Mouse (Mus musculus): ENCODE measurements around the gene Myo18b.
A peak's percentile ranks its signal among the peaks of the same experiment; 100 is the strongest.

Gene Myo18b

DNA sequence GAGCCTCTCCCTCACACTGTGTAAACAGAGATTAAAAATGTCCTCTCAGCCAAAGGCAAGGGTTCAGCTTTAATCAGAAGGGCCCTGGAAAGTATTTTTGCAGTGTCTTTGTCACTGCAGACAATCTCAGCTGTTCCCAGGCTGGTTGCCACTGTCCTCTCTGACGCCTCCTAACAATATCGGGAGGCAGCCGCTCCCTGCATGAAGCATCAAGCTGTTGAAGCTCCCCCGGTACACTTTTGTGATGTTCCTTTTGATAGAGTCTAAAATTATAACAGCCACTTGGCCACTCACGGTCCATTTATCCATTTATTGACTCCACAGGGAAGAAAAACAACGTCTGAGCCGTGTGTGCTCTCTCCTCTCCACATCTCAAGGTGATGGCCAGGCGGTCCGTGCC, 153.0 kb downstream of the Myo18b start:
- no peak for DNase-seq

DNA sequence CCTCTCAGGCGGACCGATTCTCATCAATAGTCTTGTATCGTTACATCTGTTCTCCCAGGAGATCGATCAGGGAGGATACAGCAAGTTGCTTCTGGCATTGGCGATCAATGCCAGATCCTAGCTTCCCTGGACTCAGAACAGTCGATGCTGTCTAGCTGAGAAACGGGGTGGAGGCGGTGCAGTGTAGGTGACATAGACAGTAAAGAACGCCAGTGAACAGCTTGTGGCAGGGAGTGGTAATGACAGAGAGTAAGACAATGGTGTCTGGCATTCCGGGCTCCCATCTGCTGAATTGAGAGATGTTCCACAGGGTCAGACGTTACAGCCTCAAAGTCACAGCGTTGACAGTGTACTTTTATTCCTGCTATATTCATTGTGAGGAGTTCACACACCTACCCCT, 155.5 kb downstream of the Myo18b start:
- peak; percentile 71 for DNase-seq

DNA sequence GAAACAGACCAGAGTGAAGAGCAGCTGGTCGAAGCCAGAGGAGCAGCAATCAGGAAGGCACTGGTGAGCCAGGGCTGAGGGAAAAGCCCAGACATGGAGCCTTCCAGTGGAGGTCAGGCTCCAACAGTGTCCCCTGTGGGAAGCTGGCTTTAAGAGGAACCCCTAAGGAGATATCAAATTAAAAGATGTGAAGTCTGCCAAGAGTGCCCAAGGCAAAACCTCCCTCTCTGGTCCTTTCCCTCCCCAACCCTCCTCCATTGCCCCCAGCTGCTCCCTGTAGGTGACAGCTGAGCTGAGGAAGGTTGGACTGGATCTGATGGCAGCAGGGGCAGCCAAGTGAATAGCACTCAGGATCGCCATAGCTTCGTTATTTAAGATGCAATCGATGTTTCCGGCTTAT, 161.1 kb downstream of the Myo18b start:
- DNase-seq, result no peak

DNA sequence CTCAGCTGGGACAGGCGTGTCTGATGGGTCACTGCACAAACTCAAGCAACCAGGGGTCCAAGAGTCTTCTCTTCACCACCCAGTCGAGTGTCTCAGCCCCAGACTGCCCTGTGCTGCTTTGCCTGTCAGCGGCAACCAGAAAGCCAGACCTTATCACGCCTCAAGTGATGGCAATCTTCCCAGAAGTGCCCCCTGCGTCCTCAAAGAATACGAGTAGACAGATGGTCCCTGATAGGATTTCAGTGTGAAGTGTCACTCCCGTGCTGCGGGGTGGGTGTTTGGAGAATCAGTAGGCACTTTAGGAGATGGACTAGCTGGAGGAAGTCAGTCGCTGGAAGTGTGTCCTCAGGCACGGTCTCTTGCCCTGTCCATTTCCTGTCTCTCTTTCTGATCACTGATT, 165.6 kb downstream of the Myo18b start:
- no peak for DNase-seq

DNA sequence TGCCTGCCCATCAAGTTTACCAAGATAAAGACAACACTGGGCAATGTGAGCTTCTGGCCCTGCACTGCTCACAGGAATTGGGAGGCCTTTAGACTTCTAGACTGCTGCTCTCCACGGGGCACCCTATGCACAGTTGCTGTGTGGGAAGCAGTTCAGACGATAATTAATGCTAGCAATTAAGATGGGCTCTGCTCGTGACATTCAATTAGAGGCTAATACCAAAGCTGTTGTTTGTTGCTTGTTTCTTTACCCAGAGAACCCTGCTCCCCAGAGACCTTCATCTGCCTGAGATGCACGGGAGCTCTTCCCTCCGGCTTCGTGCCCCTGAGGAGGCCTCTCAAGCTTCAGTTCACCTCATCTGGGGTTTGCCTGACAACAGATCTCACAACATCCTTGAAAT, 167.7 kb downstream of the Myo18b start:
- DNase-seq, result no peak

DNA sequence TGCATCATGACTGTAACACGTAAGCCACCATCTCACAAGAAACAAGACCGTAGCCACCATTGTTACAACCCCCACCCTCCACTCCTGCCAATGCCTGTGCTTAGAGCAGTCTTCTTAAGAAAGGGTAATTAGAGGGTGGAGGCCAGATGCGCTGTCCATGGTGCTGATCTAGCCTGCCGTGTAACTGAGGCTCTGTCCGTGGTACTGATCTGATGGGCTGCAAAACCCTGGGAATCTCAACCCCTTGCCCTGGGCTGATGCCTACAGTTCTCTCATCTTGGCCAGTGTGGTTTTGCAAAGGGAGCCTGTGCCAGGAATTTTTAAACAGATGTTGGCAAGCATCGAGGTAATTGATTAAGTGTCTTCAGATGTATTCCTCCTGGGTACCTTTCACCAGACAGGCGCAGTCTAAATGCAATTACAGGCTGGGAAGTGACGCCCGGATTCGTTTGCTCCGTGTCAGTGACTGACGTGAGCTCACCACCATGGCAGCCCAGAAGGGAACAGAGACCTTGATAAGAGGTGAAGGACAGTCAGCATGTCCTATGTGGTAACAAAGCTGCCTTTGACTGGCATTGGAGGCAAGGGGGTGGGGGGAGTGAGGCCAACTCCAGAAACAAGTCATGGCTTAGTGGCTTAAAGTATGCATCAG, 177.4 kb downstream of the Myo18b start:
- DNase-seq, result no peak

DNA sequence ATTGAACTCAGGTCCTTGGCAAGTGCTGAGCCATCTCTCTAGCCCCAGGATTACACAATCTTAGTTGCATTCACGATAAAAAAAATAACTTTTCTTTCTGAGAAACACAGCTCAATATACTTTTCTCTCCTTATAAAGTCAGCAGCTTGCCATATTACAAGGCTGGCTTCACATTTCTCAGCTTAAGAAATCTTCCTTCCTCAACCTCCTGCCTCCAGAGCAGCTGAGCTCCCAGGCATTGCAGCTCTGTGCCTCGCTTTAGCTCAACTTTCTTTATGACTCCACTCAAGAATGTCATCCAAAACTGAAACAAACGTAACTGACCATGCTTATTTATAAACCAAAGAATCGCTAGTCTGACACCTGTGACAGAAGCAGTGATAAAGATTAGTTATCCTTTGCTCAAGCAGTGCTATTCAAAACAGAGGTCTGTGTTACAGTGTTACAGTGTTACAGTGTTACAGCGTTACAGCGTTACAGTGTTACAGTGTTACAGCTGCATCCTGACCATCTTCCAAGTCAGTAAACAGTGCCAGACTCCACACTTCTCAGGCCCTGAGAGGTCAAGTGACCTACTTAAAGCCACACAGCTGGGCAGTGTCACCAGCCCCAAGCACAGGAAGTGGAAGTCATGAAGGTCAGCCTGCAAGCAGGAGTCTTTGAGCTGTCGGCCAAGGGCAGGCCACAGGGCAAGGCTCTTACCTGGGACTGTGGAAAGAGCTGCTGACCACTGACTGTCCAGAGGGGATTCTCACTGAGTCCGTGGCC, 181.3 kb downstream of the Myo18b start:
- no peak for DNase-seq

DNA sequence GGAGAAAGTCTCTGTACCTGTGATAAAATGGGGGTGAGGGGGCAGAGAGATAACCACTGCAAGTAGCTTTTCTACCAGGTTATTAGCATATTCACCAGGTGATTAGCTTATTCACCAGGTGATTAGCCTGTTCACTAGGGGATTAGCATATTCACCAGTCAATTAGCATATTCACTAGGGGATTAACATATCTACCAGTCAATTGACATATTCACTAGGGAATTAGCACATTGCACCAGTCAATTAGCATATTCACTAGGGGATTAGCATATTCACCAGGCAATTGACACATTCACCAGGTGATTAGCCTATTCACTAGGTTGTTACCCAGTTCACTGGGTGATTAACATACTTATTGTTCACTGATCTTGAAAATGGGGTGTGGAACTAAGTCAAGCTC, 186.3 kb downstream of the Myo18b start:
- DNase-seq, result no peak

DNA sequence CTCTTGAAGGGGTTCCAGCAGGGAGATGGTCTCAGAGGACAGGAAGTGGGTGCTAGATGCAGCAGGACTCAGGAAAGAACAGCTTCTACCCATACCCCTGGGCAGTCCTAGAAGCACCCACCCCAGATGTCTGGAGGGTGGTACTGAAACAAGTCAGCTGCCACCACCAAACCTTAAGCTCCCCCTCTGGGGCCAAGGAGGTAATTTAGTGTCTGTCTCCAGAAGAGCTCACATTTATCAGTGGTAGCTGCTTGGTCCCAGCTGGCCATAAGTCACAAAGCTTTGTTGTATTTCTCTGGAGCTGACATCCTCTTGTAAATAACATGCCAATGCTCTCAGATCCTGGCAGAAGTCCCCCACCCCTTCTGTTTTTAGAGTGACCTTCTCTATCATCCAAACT, 187.7 kb downstream of the Myo18b start:
- no peak for DNase-seq

DNA sequence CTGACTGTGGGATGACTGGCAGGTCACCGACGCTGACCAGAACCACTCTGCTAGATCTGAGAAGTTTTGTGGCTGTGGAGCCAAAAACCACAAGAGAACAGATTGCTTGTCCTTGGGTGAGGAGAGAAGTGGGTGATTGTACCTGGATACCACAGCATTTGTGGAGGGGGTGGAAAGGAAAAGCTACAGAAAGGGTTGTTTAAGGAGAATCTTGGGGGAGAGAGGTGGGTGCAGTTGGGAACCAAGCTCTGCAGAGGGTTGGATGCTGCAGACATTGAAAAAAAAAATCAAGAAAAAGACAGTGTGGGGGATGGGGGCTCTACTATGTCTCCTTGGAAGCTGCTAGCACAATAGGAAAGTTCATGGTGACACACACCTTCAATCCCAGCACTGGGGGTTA, 188.7 kb downstream of the Myo18b start:
- DNase-seq, result peak; percentile 28

DNA sequence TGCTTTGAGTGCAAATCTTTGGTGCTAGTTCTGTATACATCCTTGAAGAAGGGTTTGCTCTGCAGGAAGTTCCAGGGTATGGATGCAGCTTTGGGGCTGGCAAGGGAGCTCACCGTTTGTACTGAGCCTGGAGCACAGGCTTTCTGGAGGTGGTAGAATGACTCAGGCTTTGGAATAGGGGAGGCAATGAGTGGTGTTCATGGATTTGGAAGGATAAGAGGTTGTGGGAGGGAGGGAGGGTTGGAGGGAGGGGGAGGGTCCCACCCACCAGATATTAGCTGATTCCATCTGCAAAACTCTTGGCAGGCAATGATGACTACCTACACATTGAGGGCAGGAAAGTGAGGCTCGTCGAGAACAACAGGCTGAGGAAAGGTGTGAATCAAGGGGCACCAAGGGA, 195.4 kb downstream of the Myo18b start:
- DNase-seq, result peak; percentile 83

DNA sequence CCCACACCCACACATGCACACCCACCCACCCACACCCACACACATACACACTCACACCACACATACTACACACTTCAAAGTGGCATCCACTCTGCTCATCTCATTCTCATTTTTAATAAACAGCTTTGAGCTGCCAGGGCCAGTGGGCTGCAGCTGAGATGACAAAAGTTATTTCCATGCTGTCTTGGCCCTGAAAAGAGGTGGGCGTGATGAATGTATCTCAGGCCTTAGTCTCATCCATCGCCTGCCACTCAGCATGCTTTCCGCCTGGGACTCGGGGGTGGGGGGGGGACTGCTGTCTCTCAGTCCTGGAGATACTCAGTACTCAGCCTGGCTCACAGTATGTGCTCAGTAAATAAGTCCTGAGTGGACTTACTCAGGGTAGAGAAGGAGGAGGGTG, 199.5 kb downstream of the Myo18b start:
- peak; percentile 25 for DNase-seq

DNA sequence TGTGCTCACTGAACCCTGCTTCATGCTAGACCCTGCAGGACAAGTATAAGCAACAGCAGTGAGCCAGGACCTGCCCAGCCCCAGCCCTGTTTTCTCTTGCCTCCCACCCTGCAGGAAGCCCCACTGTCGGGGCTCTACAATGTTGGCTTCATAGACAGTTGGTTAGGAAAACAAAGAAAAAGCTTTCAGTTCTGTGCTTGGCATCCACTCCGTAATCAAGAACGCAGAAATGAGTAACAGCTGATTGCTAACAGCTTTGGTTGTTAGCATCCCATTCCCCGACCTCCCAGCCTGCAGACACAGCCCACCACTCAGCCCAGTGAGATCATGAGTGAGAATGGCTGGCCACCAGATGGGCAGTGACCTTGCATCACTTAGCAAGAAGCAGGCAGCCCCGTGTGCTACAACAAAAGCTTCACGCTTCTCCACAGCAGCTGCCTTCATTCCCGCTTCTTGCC, 200.9 kb downstream of the Myo18b start:
- no peak for DNase-seq

DNA sequence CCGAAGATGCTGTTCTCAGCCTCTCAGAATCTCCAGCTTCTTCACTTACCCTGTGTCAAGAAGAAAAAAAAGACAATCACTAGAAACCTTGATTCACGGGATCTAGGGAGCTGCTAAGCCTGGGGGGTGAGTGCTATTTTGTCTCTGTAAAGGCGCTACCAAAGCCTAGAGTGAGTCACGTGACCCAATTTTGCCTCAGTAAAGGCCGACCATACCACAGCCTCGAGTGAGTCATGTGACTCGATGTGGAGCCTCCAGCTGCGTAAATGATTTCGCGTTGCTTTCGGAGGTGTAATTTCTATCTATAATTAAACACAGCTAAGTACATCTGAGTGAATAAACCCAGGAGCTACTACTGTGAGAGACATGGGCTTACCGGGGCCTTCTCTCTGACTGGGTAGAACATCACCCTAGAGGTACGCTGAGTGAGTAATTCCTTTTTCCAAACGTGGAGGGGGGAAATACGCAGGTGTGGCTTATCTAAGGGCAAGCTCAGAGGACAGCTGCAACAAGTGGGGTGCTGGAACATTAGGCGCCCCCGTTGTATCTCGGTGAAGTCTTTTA, 202.8 kb downstream of the Myo18b start:
- peak; percentile 79 for DNase-seq

DNA sequence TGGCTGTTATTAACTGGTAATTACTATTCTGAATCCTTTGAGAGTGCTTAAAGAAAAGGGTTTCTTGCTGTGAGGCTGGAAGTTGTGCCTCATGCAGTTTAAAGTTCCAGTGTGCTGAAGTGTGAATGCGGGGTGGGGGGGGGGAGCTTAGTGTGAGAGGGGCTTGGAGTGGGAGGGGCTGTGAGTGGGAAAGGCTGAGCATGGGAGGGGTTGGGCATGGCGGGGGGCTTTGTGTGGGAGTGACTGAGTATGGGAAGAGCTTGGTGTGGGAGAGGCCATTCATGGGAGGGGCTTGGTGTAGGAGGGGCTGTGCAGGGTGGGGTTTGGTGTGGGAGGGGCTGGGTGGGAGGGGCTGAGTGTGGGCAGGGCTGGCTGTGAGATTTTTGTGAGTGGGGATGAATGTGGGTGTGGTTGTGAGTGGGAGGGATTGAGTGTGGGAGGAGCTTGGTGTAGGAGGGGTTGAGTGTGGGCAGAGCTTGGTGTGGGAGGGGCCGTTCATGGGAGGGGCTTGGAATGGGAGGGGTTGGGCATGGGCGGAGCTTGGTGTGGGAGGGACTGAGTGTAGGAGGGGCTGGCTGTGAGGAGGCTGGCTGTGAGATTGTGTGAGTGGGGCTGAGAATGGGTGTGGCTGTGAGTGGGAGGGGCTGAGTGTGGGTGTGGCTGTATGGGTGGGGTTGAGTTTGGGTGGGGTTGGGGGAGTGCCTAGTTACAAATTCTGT, 208.9 kb downstream of the Myo18b start:
- DNase-seq, result no peak

DNA sequence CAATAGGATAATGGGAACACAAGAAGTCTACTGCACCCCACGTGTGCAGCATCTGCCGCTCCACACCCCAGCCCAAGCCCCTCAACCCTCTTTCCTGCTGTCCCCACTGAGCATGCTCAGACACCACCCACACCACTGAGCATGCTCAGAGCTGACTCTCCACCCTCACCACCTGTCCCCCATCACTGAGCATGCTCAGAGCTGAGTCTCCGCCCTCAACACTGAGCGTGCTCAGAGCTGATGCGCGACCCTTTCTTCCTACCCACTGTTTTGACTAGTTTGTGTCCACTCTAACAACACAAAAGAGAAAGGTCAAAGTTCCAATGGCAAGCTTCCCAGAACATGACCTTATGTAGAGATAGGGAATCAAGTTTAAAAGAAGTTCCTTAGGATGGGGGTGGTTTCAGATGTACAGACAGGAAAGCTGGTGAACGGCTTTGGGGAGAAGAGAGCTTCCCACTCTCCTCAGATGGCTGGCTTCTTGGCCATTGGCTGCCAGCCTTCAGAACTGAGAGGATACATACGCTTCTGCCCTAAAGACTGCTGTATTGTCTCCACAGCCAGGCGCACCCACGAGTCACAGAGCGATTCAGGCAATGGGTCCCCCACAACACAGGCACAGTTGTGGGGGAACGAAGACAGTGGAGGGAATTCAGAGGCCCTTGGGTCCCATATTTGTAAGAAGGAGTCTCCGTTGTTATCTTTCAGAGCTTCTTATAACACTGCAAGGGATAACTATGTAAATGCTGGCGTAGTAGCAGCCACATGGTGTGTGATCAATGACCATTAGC, 209.7 kb downstream of the Myo18b start:
- peak; percentile 12 for DNase-seq

DNA sequence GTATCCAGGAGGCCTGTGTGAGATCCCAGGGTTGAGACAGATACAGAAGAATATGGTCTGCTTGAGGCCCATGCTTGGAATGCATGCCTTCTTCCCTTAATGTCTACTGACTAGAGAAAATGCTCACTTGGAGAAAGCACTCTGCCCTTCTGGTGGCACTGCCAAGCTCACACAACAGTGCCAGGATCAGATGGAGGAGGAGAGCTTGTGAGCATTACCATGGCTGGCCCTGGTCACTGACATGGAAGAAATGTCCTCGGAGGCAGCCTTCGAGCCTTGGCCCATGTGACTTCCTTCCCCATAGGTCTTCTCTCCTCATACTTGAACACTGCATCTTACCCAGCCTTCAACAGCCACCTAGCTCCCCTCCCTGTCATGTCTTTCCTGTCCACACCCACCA, 216.9 kb downstream of the Myo18b start:
- no peak for DNase-seq

DNA sequence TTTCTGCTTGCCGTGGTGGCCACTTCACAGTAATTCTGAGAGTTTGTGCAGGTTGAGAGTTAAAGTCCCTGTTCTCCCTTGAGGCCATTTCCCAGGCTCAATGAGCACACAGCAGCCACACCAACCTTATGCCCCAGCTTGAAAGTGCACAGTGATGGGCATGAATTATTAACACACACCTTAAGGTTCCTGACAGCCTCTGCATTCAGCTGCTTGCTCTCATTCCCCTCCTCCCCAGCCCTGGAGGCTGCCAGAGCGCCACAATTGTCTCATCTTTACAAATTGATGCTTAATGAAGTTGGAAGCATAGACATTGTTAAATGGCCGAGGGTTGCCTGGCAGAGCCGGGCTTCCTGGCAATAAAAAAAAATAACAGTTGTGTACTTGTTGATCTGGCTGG, 218.0 kb downstream of the Myo18b start:
- DNase-seq, result no peak

DNA sequence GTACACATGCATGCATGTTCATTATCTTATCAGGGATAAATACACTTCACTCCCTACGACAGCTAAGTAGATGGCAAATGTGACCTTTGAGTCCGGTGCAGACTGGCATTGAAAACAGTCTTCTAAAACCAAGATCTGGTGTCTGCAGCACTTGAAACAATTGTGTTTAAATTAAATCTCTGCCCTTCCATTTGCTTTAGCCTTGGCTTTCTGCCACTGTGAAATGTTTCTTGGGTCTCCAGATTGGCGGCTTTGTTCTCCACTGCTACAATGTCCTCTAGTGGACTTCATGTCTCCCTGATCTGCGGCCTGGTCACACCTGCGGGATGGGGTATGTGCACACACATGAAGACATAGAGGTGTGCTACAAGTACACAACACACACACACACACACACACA, 221.4 kb downstream of the Myo18b start:
- no peak for DNase-seq

DNA sequence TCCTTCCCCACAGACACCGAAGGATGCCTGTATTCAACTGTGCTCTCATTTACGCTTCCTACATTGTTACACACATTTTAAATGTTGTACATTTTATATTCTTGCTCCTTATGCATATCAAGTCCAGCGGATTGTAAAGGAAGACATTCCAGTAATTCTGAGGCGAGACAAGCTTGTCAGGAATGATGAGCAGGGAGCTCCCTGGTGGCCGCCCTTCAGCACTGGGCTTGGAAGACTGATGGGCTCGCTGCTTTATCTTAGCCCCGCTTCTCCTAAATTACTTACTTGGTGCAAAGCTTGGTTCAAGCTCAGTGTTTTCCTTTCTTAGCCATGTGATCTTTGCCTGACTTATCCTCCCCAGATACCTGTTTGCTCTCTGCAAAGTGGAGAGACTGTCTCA, 223.7 kb downstream of the Myo18b start:
- DNase-seq, result no peak

DNA sequence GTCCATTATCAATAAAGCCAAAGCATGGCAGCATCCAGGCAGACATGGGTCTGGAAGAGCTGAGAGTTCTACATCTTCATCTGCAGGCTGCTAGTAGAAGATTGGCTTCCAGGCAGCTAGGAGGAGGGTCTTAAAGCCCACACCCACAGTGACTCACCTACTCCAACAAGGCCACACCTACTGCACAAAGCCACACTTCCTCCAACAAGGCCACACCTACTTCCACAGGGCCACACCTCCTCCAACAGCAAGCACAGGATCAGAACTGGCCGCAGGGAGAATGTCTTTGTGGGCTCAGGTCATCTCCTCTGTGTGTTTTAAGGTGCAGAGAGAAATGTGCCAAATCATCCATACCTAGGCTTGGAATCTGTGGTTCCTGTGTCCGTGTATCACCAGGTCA, 224.2 kb downstream of the Myo18b start:
- no peak for DNase-seq

DNA sequence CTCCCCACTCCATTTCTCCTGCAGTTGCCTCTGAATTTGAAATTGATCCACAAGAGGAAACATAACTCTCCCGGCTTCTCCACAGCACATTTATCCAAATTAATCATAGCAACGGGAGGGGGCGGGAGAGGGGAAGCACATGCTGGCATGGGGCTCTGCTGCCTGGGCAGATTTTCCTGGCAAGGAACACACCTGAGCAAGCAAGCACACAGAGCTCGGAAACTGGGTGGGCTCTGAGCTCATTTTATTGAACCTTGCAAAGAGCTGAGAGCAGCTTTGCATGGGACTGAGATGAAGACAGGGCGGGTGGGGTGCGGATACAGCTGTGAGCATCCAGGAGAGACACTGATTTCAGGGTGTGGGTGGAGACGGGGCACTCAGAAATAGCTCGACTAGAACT, 229.0 kb downstream of the Myo18b start:
- peak; percentile 38 for DNase-seq

DNA sequence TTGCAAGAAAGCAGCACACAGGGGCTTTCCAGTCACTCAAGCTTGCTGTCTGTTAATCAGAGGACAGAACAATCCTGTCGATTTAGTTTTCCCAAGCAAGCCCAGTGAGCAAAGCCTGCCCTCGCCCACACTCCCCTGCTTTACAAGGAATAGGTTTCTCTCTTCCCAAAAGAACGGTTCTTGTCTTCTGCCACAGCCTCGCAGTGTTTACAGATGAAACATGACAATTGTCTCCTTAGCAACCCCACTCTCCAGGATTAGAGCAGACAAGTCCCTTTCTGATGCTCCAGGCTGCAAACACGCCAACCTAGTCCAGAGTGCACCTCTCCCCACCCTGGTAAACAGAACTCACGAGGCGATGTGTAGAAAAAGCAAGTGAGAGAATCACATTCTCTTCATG, 230.5 kb downstream of the Myo18b start:
- peak; percentile 48 for DNase-seq
